Mouse (Mus musculus) forebrain, embryonic 12.5 days (tissue): ENCODE data around the gene Ubxn10. TPM values are rescaled to one million over a fixed set of nuclear protein-coding genes. Genes with fewer than 3 reads are reported as not detected.

Experiments used
- ATAC-seq: fragments of 200-750 bp; cut with Nextera tagmentation; 2 replicates; pipeline ENCODE4 v1.8.0; 2017; ENCODE audit warnings: moderate TSS enrichment; ENCODE audit not compliant: low FRiP score
- H3K27ac ChIP-seq: fragments of 300-500 bp; sonication (generic); 2 replicates; pipeline ENCODE4 v1.5.1; 2016; ENCODE audit warnings: mild to moderate bottlenecking
- H3K27me3 ChIP-seq: fragments of 300-500 bp; sonication (generic); 2 replicates; pipeline ENCODE4 v1.6.1; 2016; ENCODE audit warnings: mild to moderate bottlenecking
- H3K36me3 ChIP-seq: fragments of 300-500 bp; sonication (generic); replicated peaks from 2 replicates; pipeline ENCODE4 v1.6.1; 2016; ENCODE audit warnings: mild to moderate bottlenecking
- H3K4me1 ChIP-seq: fragments of 300-500 bp; sonication (generic); 2 replicates; pipeline ENCODE4 v1.6.1; 2016
- H3K4me2 ChIP-seq: fragments of 300-500 bp; sonication (generic); 2 replicates; pipeline ENCODE4 v1.6.1; 2016; ENCODE audit warnings: mild to moderate bottlenecking, moderate library complexity
- H3K4me3 ChIP-seq: fragments of 300-500 bp; sonication (generic); replicated peaks from 2 replicates; pipeline ENCODE4 v1.5.1; 2016; ENCODE audit warnings: mild to moderate bottlenecking
- H3K9ac ChIP-seq: fragments of 300-500 bp; sonication (generic); 2 replicates; pipeline ENCODE4 v1.6.1; 2016; ENCODE audit warnings: mild to moderate bottlenecking
- H3K9me3 ChIP-seq: fragments of 300-500 bp; sonication (generic); 2 replicates; pipeline ENCODE4 v1.6.1; 2016
- WGBS: fragments of 180-500 bp; shearing (Covaris S2); methylation state at CpG from one replicate; pipeline ENCODE4 v1.1.7; 2016; 5-methylcytosine and 5-hydroxymethylcytosine counted together
- polyA plus RNA-seq: library from polyadenylated mRNA; unstranded; fragments of >200 nt; fragmentation: Nextera tagmentation; extraction: Ambion mirVana; gene quantifications from 2 replicates; pipeline ENCODE4 v1.2.1, GENCODE M21; 2016

Gene Ubxn10
- polyA plus RNA-seq, 1 experiment from 2014 or later, result 2.0 TPM

- WGBS, result 85% methylated on average over 11 of the region's 11 CpGs
- Histone ChIP-seq H3K4me1 (no peaks in the 10 kb centered on the region; the same call in 1 of the 2 replicates), H3K9ac (no peak overlapping the region), H3K27me3 (peaks cover 51% of the 10 kb centered on the region), H3K36me3 (no peaks in the 10 kb centered on the region), H3K4me3 (no peak overlapping the region), H3K27ac (no peak overlapping the region), H3K9me3 (no peaks in the 10 kb centered on the region), H3K4me2 (no peak overlapping the region)
- no peak for ATAC-seq
These were observed 66.7 kb downstream of the Ubxn10 start for GRCm38 (mm10) chr4:138670093-138670889.

- Histone ChIP-seq H3K36me3 (no peaks in the 10 kb centered on the region), H3K4me3 (no peak overlapping the region), H3K27me3 (peaks cover 29% of the 10 kb centered on the region), H3K9me3 (no peaks in the 10 kb centered on the region), H3K4me2 (no peak overlapping the region), H3K27ac (no peak overlapping the region), H3K4me1 (no peaks in the 10 kb centered on the region), H3K9ac (no peak overlapping the region)
- 79% methylated on average over 10 of the region's 10 CpGs for WGBS
- ATAC-seq, result no peak
These were observed 70.4 kb downstream of the Ubxn10 start for GRCm38 (mm10) chr4:138666521-138666920.

GRCm38 (mm10) chr4:138659936-138660602 is 76.9 kb downstream of the Ubxn10 start:
- Histone ChIP-seq H3K4me1 (no peaks in the 10 kb centered on the region), H3K9ac (no peak overlapping the region), H3K36me3 (no peaks in the 10 kb centered on the region), H3K9me3 (no peaks in the 10 kb centered on the region), H3K27ac (no peak overlapping the region), H3K27me3 (no peaks in the 10 kb centered on the region; the same call in 1 of the 2 replicates), H3K4me2 (no peak overlapping the region), H3K4me3 (no peak overlapping the region)
- no peak for ATAC-seq
- 82% methylated on average over 11 of the region's 11 CpGs for WGBS

Other genes starting within 250 kb of the Ubxn10 start
- gene Vwa5b1, start 101.3 kb downstream of the Ubxn10 start, polyA plus RNA-seq, result 0.13 and 0.45 TPM in 2 replicates
- 0.18 and 0.26 TPM in 2 replicates for gene Pla2g2c, start 12.4 kb downstream of the Ubxn10 start, polyA plus RNA-seq
- not detected in 2 replicates for gene Pla2g2f, start 20.5 kb upstream of the Ubxn10 start, polyA plus RNA-seq
- 0.13 TPM in 1 of 2 replicates, not detected in the other for gene Pla2g2d, start 38.6 kb upstream of the Ubxn10 start, polyA plus RNA-seq
- 0.23 and 0.24 TPM in 2 replicates for gene Pla2g5, start 126.3 kb upstream of the Ubxn10 start, polyA plus RNA-seq
- gene Gm13030, start 136.8 kb upstream of the Ubxn10 start, polyA plus RNA-seq, result not detected in 2 replicates
- not detected in 2 replicates for gene Pla2g2e, start 140.8 kb upstream of the Ubxn10 start, polyA plus RNA-seq
- gene Otud3, start 176.8 kb upstream of the Ubxn10 start, polyA plus RNA-seq, result 3.5 and 4.0 TPM in 2 replicates
- not detected in 2 replicates for gene Rnf186, start 229.9 kb upstream of the Ubxn10 start, polyA plus RNA-seq
- 0.88 and 0.96 TPM in 2 replicates for gene Tmco4, start 235.7 kb upstream of the Ubxn10 start, polyA plus RNA-seq